Mouse (Mus musculus) thymus, adult 2 months (tissue): ENCODE measurements around the gene Higd1c.

Experiments
- CTCF ChIP-seq: fragments of 200-500 bp; IDR thresholded peaks from 2 replicates; pipeline ENCODE4 v1.5.1; 2012; ENCODE audit warnings: mild to moderate bottlenecking, control low read depth, low read length, moderate library complexity, borderline replicate concordance; ENCODE audit not compliant: control insufficient read depth, poor library complexity, insufficient read depth; ENCODE audit errors: extremely low read depth
- POLR2A ChIP-seq: fragments of 200-500 bp; IDR thresholded peaks from 2 replicates; pipeline ENCODE4 v1.6.1; 2012; ENCODE audit warnings: mild to moderate bottlenecking, low read length, control low read depth, moderate library complexity; ENCODE audit not compliant: control insufficient read depth, poor library complexity, insufficient read depth; ENCODE audit errors: extremely low read depth

- TF ChIP-seq POLR2A (no peak), CTCF (no peak)
Observed at GRCm38 (mm10) chr15:100346761-100347160, 17.6 kb upstream of the Higd1c start.
